Mouse (Mus musculus) heart, adult 18-20 months (tissue): ENCODE measurements around the gene Kctd14. TPM values are rescaled to one million over a fixed set of nuclear protein-coding genes. Genes with fewer than 3 reads are reported as not detected.
"Not testable (repeated sequence)": the region's sequence is repeated elsewhere in the genome, so short reads cannot be mapped to it uniquely, and the experiment has no call there.

Source experiments
- DNase-seq, 2 experiments: peaks; one replicate each; pipeline ENCODE4 v3.0.0; 2021 to 2022; ENCODE audit warnings: mixed read lengths in 1 of 2
- long read RNA-seq, 2 experiments: library from polyadenylated mRNA; stranded (forward); transcript quantifications; one replicate each; pipeline ENCODE4 v2.0.0; 2021
- total RNA-seq, 2 experiments: library from RNA; stranded (reverse); gene quantifications; 2 replicates each; pipeline ENCODE4 v1.2.3; 2021

Kctd14 gene
- under 1 TPM; 0.37 to 0.69 TPM for total RNA-seq
- long read RNA-seq, experiment 1, partial matches to known transcripts: 0 of 1 reads
- long read RNA-seq, experiment 1, other reads (novel, unspliced or antisense): 0 of 1 reads
- long read RNA-seq, experiment 2: 0 reads

GRCm38 (mm10) chr7:97451023-97451422, at the start of gene Kctd14:
Gene Kctd14, plus strand, starts transcription at chr7:97451323.
- DNase-seq: not testable (repeated sequence)

GRCm38 (mm10) chr7:97407145-97407544, 44.0 kb upstream of the Kctd14 start:
- no peak for DNase-seq

- DNase-seq: no peak
Measured at GRCm38 (mm10) chr7:97411106-97411505, 40.0 kb upstream of the Kctd14 start.

GRCm38 (mm10) chr7:97411575-97411974, 39.5 kb upstream of the Kctd14 start:
- DNase-seq: no peak

GRCm38 (mm10) chr7:97413981-97414380, 37.1 kb upstream of the Kctd14 start:
- no peak for DNase-seq

- DNase-seq: peak; percentile 75 to 84
Measured at GRCm38 (mm10) chr7:97414426-97414825, 36.7 kb upstream of the Kctd14 start.

GRCm38 (mm10) chr7:97414915-97415687, 36.0 kb upstream of the Kctd14 start:
- DNase-seq: no peak

- no peak for DNase-seq
Measured at GRCm38 (mm10) chr7:97416473-97416872, 34.6 kb upstream of the Kctd14 start.

GRCm38 (mm10) chr7:97416906-97417777, 34.0 kb upstream of the Kctd14 start, which contains the start of gene Thrsp:
Gene Thrsp, minus strand, starts transcription at chr7:97417730.
- peak; percentile 84 to 91 for DNase-seq

GRCm38 (mm10) chr7:97418717-97419116, 32.4 kb upstream of the Kctd14 start:
- DNase-seq: peak; percentile 44 to 60

- DNase-seq: no peak
Measured at GRCm38 (mm10) chr7:97419163-97419562, 32.0 kb upstream of the Kctd14 start.

GRCm38 (mm10) chr7:97420406-97420805, 30.7 kb upstream of the Kctd14 start:
- DNase-seq: no peak

GRCm38 (mm10) chr7:97420958-97421651, 30.0 kb upstream of the Kctd14 start:
- peak in 1 of 2 experiments; percentile 48 for DNase-seq

GRCm38 (mm10) chr7:97423754-97424153, 27.4 kb upstream of the Kctd14 start:
- no peak for DNase-seq

GRCm38 (mm10) chr7:97424621-97425245, 26.4 kb upstream of the Kctd14 start:
- peak; percentile 81 to 95 for DNase-seq

- no peak for DNase-seq
Measured at GRCm38 (mm10) chr7:97426566-97426965, 24.6 kb upstream of the Kctd14 start.

GRCm38 (mm10) chr7:97427296-97427695, 23.8 kb upstream of the Kctd14 start:
- DNase-seq: no peak

- peak; percentile 47 to 72 for DNase-seq
Measured at GRCm38 (mm10) chr7:97427778-97428420, 23.2 kb upstream of the Kctd14 start.

GRCm38 (mm10) chr7:97429705-97430104, 21.4 kb upstream of the Kctd14 start:
- peak in 1 of 2 experiments; percentile 15 for DNase-seq

GRCm38 (mm10) chr7:97433517-97433916, 17.6 kb upstream of the Kctd14 start:
- DNase-seq: not testable (repeated sequence)

- DNase-seq: no peak
Measured at GRCm38 (mm10) chr7:97434517-97434916, 16.6 kb upstream of the Kctd14 start.
